Mouse (Mus musculus): ENCODE measurements around the gene Limch1. TPM values are rescaled to one million over a fixed set of nuclear protein-coding genes. Genes with fewer than 3 reads are reported as not detected.

Limch1 gene
- polyA plus RNA-seq, 1 experiment from 2014 or later = 52.8 TPM

- H3K36me3 ChIP-seq = no peaks in the 10 kb centered on the region
- H3K4me3 ChIP-seq = no peak overlapping the region
- WGBS = 2% methylated on average over 41 of the region's 41 CpGs
Measured at GRCm38 (mm10) chr5:67097106-67098050, 351.8 kb downstream of the Limch1 start.

GRCm38 (mm10) chr5:67098051-67098732, 352.6 kb downstream of the Limch1 start:
- no peak overlapping the region for H3K9ac ChIP-seq
- no peak overlapping the region for H3K4me2 ChIP-seq
- H3K36me3 ChIP-seq = no peaks in the 10 kb centered on the region
- WGBS = under 1% methylated on average over 23 of the region's 23 CpGs
- H3K27me3 ChIP-seq = peaks cover 98% of the 10 kb centered on the region
- no peak overlapping the region for H3K4me3 ChIP-seq
- H3K4me1 ChIP-seq (replicated peaks) = peaks cover 6% of the 10 kb centered on the region
- no peak overlapping the region for H3K27ac ChIP-seq (replicated peaks)
- no peak for ATAC-seq (ENCODE audit: low read depth)
- H3K9me3 ChIP-seq = no peaks in the 10 kb centered on the region

More at GRCm38 (mm10) chr5:67097106-67098050, 351.8 kb downstream of the Limch1 start:
- Histone ChIP-seq H3K27ac (replicated peaks) (no peak overlapping the region), H3K9me3 (no peaks in the 10 kb centered on the region), H3K4me1 (replicated peaks) (peaks cover 6% of the 10 kb centered on the region), H3K9ac (no peak overlapping the region), H3K4me2 (no peak overlapping the region), H3K27me3 (peaks cover 98% of the 10 kb centered on the region)
- ATAC-seq (ENCODE audit: low read depth) = no peak

- H3K9ac ChIP-seq = no peak within 1 kb of the TSS
- ATAC-seq (ENCODE audit: low read depth) = no peak
- no peaks in the 10 kb centered on the region for H3K36me3 ChIP-seq
- H3K9me3 ChIP-seq = no peaks in the 10 kb centered on the region
- peaks cover 98% of the 10 kb centered on the region for H3K27me3 ChIP-seq
- H3K27ac ChIP-seq (replicated peaks) = no peak within 1 kb of the TSS
- under 1% methylated on average over 16 of the region's 16 CpGs for WGBS
- no peak within 1 kb of the TSS for H3K4me3 ChIP-seq
- H3K4me2 ChIP-seq = no peak within 1 kb of the TSS
- peaks cover 6% of the 10 kb centered on the region for H3K4me1 ChIP-seq (replicated peaks)
Measured at GRCm38 (mm10) chr5:67098733-67099323, 353.2 kb downstream of the Limch1 start, which contains the start of gene Phox2b. Gene Phox2b, minus strand, starts transcription at chr5:67099301.

GRCm38 (mm10) chr5:67099393-67100271, 354.0 kb downstream of the Limch1 start:
- Histone ChIP-seq H3K36me3 (no peaks in the 10 kb centered on the region), H3K27me3 (peaks cover 98% of the 10 kb centered on the region), H3K4me1 (replicated peaks) (peaks cover 6% of the 10 kb centered on the region), H3K4me2 (no peak overlapping the region), H3K9ac (no peak overlapping the region), H3K27ac (replicated peaks) (no peak overlapping the region), H3K9me3 (no peaks in the 10 kb centered on the region), H3K4me3 (no peak overlapping the region)
- whole genome bisulfite sequencing = under 1% methylated on average over 32 of the region's 32 CpGs
- no peak for ATAC-seq (ENCODE audit: low read depth)

- no peak overlapping the region for H3K4me2 ChIP-seq
- no peak overlapping the region for H3K4me3 ChIP-seq
- no peak overlapping the region for H3K9ac ChIP-seq
- no peak overlapping the region for H3K27ac ChIP-seq (replicated peaks)
- under 1% methylated on average over 34 of the region's 34 CpGs for WGBS
- H3K36me3 ChIP-seq = no peaks in the 10 kb centered on the region
- H3K27me3 ChIP-seq = peaks cover 98% of the 10 kb centered on the region
- no peaks in the 10 kb centered on the region for H3K9me3 ChIP-seq
- no peak for ATAC-seq (ENCODE audit: low read depth)
- peaks cover 6% of the 10 kb centered on the region for H3K4me1 ChIP-seq (replicated peaks)
Measured at GRCm38 (mm10) chr5:67100564-67101394, 355.2 kb downstream of the Limch1 start.

GRCm38 (mm10) chr5:67101395-67101760, 355.8 kb downstream of the Limch1 start:
- H3K4me1 ChIP-seq (replicated peaks) = peaks cover under 1% of the 10 kb centered on the region; the same call in 1 of the 2 replicates
- H3K27me3 ChIP-seq = peaks cover 98% of the 10 kb centered on the region
- no peaks in the 10 kb centered on the region for H3K9me3 ChIP-seq
- H3K4me2 ChIP-seq = no peak overlapping the region
- H3K4me3 ChIP-seq = no peak overlapping the region
- no peaks in the 10 kb centered on the region for H3K36me3 ChIP-seq
- H3K27ac ChIP-seq (replicated peaks) = no peak overlapping the region
- ATAC-seq (ENCODE audit: low read depth) = peak; percentile 23; the same call in 1 of the 2 replicates
- H3K9ac ChIP-seq = no peak overlapping the region
- WGBS = 4% methylated on average over 9 of the region's 9 CpGs

GRCm38 (mm10) chr5:67101793-67102600, 356.4 kb downstream of the Limch1 start:
- peak; percentile 82 for ATAC-seq (ENCODE audit: low read depth)
- WGBS = 3% methylated on average over 28 of the region's 28 CpGs
- Histone ChIP-seq H3K27ac (replicated peaks) (no peak overlapping the region), H3K27me3 (peaks cover 99% of the 10 kb centered on the region), H3K9ac (no peak overlapping the region), H3K4me2 (no peak overlapping the region), H3K4me1 (replicated peaks) (no peaks in the 10 kb centered on the region), H3K36me3 (no peaks in the 10 kb centered on the region), H3K4me3 (no peak overlapping the region), H3K9me3 (no peaks in the 10 kb centered on the region)

GRCm38 (mm10) chr5:67103016-67103415, 357.4 kb downstream of the Limch1 start:
- Histone ChIP-seq H3K9me3 (no peaks in the 10 kb centered on the region), H3K9ac (no peak overlapping the region), H3K4me3 (no peak overlapping the region), H3K4me1 (replicated peaks) (no peaks in the 10 kb centered on the region), H3K27me3 (peaks cover 97% of the 10 kb centered on the region), H3K36me3 (no peaks in the 10 kb centered on the region), H3K27ac (replicated peaks) (no peak overlapping the region), H3K4me2 (no peak overlapping the region)
- ATAC-seq (ENCODE audit: low read depth) = no peak
- WGBS = 7% methylated on average over 3 of the region's 3 CpGs

GRCm38 (mm10) chr5:67106261-67106660, 360.6 kb downstream of the Limch1 start:
- no peak for ATAC-seq (ENCODE audit: low read depth)
- whole genome bisulfite sequencing = 80% methylated on average over 2 of the region's 2 CpGs
- H3K4me2 ChIP-seq = no peak overlapping the region
- no peaks in the 10 kb centered on the region for H3K36me3 ChIP-seq
- no peak overlapping the region for H3K27ac ChIP-seq (replicated peaks)
- peaks cover 81% of the 10 kb centered on the region for H3K27me3 ChIP-seq
- H3K9ac ChIP-seq = no peak overlapping the region
- H3K4me1 ChIP-seq (replicated peaks) = no peaks in the 10 kb centered on the region
- no peak overlapping the region for H3K4me3 ChIP-seq
- no peaks in the 10 kb centered on the region for H3K9me3 ChIP-seq
